Mouse (Mus musculus) C2C12 (cell line): ENCODE measurements at regions not wholly inside any gene's neighbourhood (a gene's known extent, or its start where the extent isn't known, plus 50 kb on each side); places are given as distances from the start of the nearest gene placed in this dataset.

Experiments
- H3K27me3 ChIP-seq: one replicate; pipeline ENCODE4 v1.6.1; 2011; ENCODE audit not compliant: control insufficient read depth, insufficient read depth, insufficient read length
- H3K36me3 ChIP-seq: one replicate; pipeline ENCODE4 v1.6.1; 2011; ENCODE audit not compliant: control insufficient read depth, insufficient read depth
- H3K4me3 ChIP-seq: one replicate; pipeline ENCODE4 v1.5.1; 2011; ENCODE audit warnings: mild to moderate bottlenecking, control low read depth; ENCODE audit not compliant: poor library complexity, insufficient read depth, severe bottlenecking
- H3K79me2 ChIP-seq: one replicate; pipeline ENCODE4 v1.6.1; 2011; ENCODE audit not compliant: control insufficient read depth, insufficient read depth
- H3K79me3 ChIP-seq: one replicate; pipeline ENCODE4 v1.6.1; 2011; ENCODE audit warnings: low read depth, control low read depth
- H3ac ChIP-seq: one replicate; pipeline ENCODE3; 2011; ENCODE audit warnings: low read depth; ENCODE audit not compliant: control insufficient read depth, insufficient read length
- CEBPB ChIP-seq: IDR thresholded peaks from one replicate; pipeline ENCODE4 v1.6.1; 2011; ENCODE audit warnings: low read depth, mild to moderate bottlenecking, control low read depth, moderate library complexity
- CTCF ChIP-seq: IDR thresholded peaks from one replicate; pipeline ENCODE4 v1.5.1; 2011; ENCODE audit not compliant: control insufficient read depth, insufficient read depth, insufficient read length
- FOSL1 ChIP-seq: IDR thresholded peaks from one replicate; pipeline ENCODE4 v1.8.0; 2011; ENCODE audit warnings: mild to moderate bottlenecking, low read length; ENCODE audit not compliant: poor library complexity, insufficient read depth, severe bottlenecking
- MAX ChIP-seq: IDR thresholded peaks from one replicate; pipeline ENCODE4 v1.6.1; 2011; ENCODE audit warnings: mild to moderate bottlenecking, control low read depth
- MYOD1 ChIP-seq: IDR thresholded peaks from one replicate; pipeline ENCODE4 v1.6.1; 2011; ENCODE audit warnings: low read depth; ENCODE audit not compliant: control insufficient read depth, insufficient read length
- MYOG ChIP-seq: IDR thresholded peaks from one replicate; pipeline ENCODE4 v1.6.1; 2011; ENCODE audit not compliant: control insufficient read depth, insufficient read length; ENCODE audit errors: extremely low read depth
- USF1 ChIP-seq: IDR thresholded peaks from one replicate; pipeline ENCODE4 v1.6.1; 2011; ENCODE audit warnings: low read depth, mild to moderate bottlenecking, control low read depth, moderate library complexity

DNA sequence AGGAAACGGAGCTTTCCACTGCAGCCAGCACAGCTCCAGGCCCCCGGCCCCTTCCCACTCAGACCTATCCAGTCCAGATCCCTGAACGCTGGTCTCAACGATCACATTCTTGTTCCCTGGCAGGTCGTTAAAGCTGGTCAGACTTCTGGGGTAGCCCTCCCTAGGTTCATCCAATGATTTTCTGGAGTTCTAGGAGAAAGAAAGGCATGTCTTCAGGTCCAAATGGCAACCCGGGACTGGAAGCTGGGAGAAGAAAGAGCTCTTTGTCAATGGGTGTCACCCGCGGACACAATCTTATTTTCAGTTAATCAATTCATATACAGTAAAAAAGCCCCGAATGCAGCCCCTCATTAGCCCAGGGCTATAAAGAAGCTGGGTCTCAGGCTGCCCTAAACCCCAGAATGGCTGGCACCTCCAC lies 315.8 kb downstream of the Rab28 start:
- H3K79me2 ChIP-seq: no peaks in the 10 kb centered on the region

DNA sequence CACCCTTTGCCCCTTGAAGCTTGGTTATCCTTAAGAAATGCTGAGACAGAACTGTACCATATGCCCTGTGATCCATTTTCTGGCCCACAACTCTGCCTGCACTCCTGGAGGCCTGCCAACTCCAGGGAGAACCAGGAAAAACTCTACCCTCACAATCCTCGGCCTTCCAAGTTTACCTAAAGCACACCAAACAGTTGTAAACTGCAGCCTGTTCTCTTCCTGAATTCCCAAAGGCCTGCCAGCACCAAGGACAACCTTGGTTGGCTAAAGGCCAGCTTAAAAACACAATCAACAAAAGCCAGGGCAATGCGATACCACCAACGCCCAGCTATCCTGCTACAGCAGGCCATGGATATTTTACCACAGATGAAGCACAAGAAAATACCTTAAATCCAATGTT lies 334.5 kb downstream of the Rab28 start:
- no peaks in the 10 kb centered on the region for H3K79me2 ChIP-seq

More for the DNA sequence above, 315.8 kb downstream of the Rab28 start:
- Histone ChIP-seq H3K36me3 (no peaks in the 10 kb centered on the region), H3ac (no peak overlapping the region), H3K4me3 (no peak overlapping the region), H3K27me3 (no peaks in the 10 kb centered on the region), H3K79me3 (no peaks in the 10 kb centered on the region)
- TF ChIP-seq MAX: no peak
- TF ChIP-seq USF1: no peak
- no peak for TF ChIP-seq CEBPB
- no peak for TF ChIP-seq MYOD1
- TF ChIP-seq MYOG: no peak
- TF ChIP-seq CTCF: no peak

DNA sequence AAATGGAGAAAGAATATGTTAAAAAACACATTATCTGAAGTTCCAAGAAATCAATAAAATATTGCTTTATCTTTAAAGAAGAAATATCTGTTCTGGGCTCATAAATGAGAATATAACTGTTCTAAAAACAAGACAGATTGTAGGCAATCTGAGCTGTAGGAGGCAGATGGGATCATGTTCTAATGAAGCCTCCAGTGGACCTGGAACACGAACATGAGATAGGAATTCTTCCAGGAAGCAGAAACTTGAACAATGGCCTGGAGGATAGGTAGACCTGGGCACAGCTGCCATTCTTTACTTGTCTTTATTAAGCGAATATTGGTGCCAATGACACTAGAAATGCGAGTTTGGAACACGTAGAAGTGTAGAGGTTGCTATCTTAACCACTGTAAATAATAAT lies 336.5 kb downstream of the Rab28 start:
- no peaks in the 10 kb centered on the region for H3K36me3 ChIP-seq
- no peaks in the 10 kb centered on the region for H3K79me2 ChIP-seq
- H3K4me3 ChIP-seq: no peak overlapping the region
- no peak overlapping the region for H3ac ChIP-seq
- H3K27me3 ChIP-seq: no peaks in the 10 kb centered on the region
- no peaks in the 10 kb centered on the region for H3K79me3 ChIP-seq
- no peak for TF ChIP-seq CTCF
- TF ChIP-seq MAX: no peak
- no peak for TF ChIP-seq FOSL1
- TF ChIP-seq MYOD1: no peak
- TF ChIP-seq CEBPB: no peak
- no peak for TF ChIP-seq USF1
- TF ChIP-seq MYOG: no peak

More for the DNA sequence above, 334.5 kb downstream of the Rab28 start:
- Histone ChIP-seq H3K4me3 (no peak overlapping the region), H3K36me3 (no peaks in the 10 kb centered on the region), H3K79me3 (no peaks in the 10 kb centered on the region), H3ac (no peak overlapping the region), H3K27me3 (no peaks in the 10 kb centered on the region)
- TF ChIP-seq CTCF (no peak), MYOG (no peak), USF1 (no peak), CEBPB (no peak), MAX (no peak), FOSL1 (no peak), MYOD1 (no peak)

DNA sequence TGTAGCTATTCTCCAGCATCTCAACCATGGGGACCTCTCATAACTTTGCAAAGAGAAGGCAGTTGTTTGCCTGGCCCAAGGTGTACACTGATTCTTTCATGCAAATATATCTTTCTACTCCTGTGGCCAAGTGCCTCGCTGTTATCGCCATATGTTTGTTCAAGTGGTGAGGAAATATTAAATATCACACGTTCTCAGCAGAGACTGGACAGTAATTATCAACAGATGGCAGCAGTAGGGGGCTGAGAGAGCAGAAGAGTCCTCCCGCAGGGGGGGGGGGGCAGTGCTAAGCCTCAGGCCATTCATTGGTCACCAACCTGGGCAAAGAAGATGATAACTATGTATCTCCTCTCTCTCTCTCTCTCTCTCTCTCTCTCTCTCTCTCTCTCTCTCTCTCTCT lies 337.6 kb downstream of the Rab28 start:
- H3K36me3 ChIP-seq: no peaks in the 10 kb centered on the region
- no peaks in the 10 kb centered on the region for H3K79me2 ChIP-seq
- H3ac ChIP-seq: no peak overlapping the region
- no peaks in the 10 kb centered on the region for H3K79me3 ChIP-seq
- no peaks in the 10 kb centered on the region for H3K27me3 ChIP-seq
- no peak overlapping the region for H3K4me3 ChIP-seq
- no peak for TF ChIP-seq MYOG
- TF ChIP-seq MAX: no peak
- no peak for TF ChIP-seq USF1
- no peak for TF ChIP-seq FOSL1
- TF ChIP-seq MYOD1: no peak
- no peak for TF ChIP-seq CTCF
- no peak for TF ChIP-seq CEBPB

DNA sequence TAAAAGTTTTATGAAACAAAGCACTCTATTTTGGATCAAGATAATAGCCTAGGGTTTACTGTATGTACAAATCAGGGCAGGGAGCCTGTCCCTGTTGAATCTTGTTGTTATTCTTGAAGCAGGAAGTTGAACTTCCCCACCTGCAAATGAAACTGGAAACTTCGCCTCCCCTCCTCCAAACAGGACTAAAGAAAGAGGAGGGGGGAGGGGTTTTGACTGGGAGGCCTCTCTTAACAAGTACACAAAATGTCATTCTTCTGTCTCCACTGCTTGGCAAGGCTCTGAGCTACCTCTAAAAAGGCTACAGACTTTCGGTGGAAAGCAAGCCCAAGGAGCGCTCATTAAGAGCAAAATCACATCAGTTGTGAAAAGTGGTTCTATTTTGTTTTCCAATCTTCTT lies 338.1 kb downstream of the Rab28 start:
- Histone ChIP-seq H3K79me3 (no peaks in the 10 kb centered on the region), H3ac (no peak overlapping the region), H3K4me3 (no peak overlapping the region), H3K27me3 (no peaks in the 10 kb centered on the region), H3K36me3 (no peaks in the 10 kb centered on the region), H3K79me2 (no peaks in the 10 kb centered on the region)
- TF ChIP-seq MAX (no peak), CTCF (no peak), FOSL1 (no peak), MYOD1 (no peak), MYOG (no peak), USF1 (no peak), CEBPB (no peak)

DNA sequence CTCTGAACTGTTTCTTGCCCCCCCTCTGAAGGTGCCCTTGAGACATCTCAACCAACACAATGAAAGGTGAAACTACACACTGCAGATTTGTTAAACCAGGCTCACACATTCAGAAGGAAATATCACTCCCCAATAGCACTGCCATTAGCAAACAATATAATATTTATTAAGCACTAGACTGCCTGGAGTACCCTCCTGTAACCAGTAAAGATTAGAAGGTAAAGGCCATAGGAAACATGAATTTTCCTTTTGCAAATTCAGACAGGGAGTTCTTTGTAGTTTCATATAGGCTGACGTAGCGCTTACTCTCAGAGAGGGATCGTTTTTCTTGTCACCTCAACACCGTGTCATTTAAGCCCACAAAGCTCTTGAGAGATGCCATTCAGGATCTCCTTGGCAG lies 342.1 kb downstream of the Rab28 start:
- Histone ChIP-seq H3K27me3 (no peaks in the 10 kb centered on the region), H3K79me3 (no peaks in the 10 kb centered on the region), H3ac (no peak overlapping the region), H3K4me3 (no peak overlapping the region), H3K79me2 (no peaks in the 10 kb centered on the region), H3K36me3 (no peaks in the 10 kb centered on the region)
- TF ChIP-seq MAX (no peak), MYOG (no peak), CEBPB (no peak), MYOD1 (no peak), FOSL1 (no peak), USF1 (no peak), CTCF (no peak)
